Mouse (Mus musculus) megakaryocyte-erythroid progenitor cell, adult 5-6 weeks (primary cell): Measurements from ENCODE around the gene Ccdc155. TPM values are rescaled to one million over a fixed set of nuclear protein-coding genes. Genes with fewer than 3 reads are reported as not detected.

Experiments used
- ATAC-seq: replicated peaks from 2 replicates; pipeline ENCODE4 v1.8.0; 2016; ENCODE audit warnings: mild to moderate bottlenecking, inconsistent platforms; ENCODE audit not compliant: severe bottlenecking, poor library complexity, low FRiP score, low TSS enrichment
- total RNA-seq, 2 experiments: library from RNA; stranded (forward) in 1 of 2; stranded (reverse) in 1 of 2; fragments of 200-1000, 215-1000 nt in 1 of 2; fragments of >200 nt in 1 of 2; fragmentation: Nextera tagmentation in 1 of 2; gene quantifications; 2 replicates each; pipeline ENCODE4 v1.2.3; 2014 to 2017

Ccdc155 gene
- total RNA-seq, 2 experiments from 2014 or later: 0.52 to 2.0 TPM

- no peak for ATAC-seq
Measured at GRCm38 (mm10) chr7:45229046-45229445, 24.4 kb upstream of the Ccdc155 start.

DNA sequence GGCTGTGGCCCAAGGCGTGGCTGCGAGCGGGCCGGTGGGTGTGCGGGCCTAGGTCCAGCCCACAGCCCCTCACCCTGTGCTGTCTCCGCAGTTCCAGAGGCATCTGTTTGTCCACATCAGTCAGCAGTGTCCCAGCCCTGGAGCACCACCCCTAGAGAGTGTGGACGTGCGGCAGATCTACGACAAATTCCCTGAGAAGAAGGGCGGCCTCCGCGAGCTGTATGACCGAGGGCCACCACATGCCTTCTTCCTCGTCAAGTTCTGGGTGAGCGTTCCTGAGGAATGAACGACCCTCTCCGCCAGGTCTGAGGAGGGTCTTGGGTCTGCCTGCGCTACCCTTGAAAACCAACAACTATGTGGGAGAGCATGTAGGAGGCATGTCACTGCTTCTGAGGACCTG lies 23.9 kb upstream of the Ccdc155 start:
- ATAC-seq: no peak

GRCm38 (mm10) chr7:45226421-45226820 lies 21.7 kb upstream of the Ccdc155 start:
- no peak for ATAC-seq

GRCm38 (mm10) chr7:45224826-45225225 lies 20.1 kb upstream of the Ccdc155 start:
- no peak for ATAC-seq

DNA sequence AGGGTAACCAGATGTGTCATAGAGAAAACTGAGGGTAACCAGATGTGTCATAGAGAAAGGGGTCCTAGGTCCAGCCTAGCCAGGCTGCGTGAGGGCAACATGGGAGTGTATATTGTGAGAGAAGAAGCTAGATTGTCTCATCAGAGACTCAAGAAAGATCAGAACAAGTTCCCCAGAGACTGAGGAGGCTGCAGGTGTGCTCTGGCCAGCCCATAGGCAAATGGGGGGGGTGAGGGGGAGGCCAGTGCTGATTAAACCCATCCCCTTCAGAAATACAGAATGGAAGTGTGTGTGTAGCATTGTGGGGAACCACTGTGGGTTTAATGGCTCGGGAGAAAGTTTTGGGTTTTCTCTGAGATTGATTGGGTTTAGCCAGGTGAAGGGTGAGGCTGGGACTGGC lies 17.0 kb upstream of the Ccdc155 start:
- ATAC-seq: no peak

GRCm38 (mm10) chr7:45216442-45217183 lies 11.9 kb upstream of the Ccdc155 start:
- ATAC-seq: no peak

DNA sequence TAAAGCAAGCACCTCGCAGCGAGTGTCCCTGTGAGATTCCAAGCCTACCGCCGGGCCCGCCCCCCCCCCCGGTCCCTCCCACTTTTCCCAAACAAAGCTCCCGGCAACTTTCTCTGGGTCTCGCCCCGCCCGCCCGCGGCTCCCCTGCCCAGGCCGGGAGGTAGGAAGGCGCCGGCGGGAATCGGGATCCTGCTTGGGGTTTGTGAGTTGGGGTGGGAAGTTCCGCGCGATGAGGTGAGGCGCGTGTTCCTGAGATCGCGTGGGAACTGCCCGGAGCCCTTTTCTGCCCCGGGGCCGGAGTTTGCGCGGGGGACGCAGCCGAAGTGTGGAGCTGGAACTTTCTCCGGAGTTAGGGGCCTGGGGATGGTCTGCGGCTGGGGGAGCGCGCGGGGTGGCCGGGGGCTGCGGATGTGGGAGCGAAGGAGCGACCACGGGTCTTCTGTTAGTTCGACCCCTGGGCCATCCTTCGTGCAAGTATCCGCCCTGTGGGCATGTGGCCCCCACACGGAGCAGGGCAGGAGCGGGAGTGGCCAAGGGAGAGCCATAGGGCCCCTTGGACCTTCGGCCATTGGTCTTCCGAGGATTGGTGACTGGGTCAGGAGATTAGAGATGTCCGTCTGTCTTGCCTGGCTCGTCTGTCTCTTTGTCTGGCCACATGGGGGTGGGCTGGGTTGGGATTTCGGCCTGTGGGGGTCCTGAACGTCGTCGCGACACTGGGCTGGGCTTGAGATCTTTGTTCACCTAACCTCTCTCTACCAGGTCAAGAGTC lies 11.2 kb upstream of the Ccdc155 start, which contains the start of gene Tead2:
Gene Tead2 (plus strand): TSS at position 81 of the 769 bp plus-strand sequence.
- no peak for ATAC-seq

DNA sequence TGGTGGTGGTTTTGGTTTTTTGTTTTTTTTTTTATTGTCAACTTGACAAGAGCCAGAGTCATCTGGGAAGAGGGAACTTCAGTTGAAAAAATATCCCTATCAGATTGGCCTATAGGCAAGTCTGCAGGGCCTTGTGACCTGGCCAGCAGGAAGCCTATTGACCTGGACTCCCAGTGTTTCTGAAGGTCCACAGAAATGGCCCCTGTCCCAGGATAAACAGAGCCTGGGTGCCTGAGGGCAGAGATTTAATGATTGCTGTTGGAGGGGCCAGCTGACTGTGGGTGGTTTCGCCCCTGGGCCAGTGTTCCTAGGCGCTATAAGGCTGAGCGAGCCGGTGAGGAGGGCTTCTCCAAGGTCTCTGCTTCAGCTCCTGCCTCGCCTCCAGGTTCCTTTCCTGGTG lies 9.0 kb upstream of the Ccdc155 start:
- ATAC-seq: no peak

- ATAC-seq: no peak
Measured at GRCm38 (mm10) chr7:45212356-45212755, 7.7 kb upstream of the Ccdc155 start.

- peak; percentile 78 for ATAC-seq
Measured at GRCm38 (mm10) chr7:45211851-45212251, 7.2 kb upstream of the Ccdc155 start, which contains the start of gene Dkkl1. Dkkl1 (minus strand) TSS chr7:45212147.

GRCm38 (mm10) chr7:45211070-45211469 lies 6.4 kb upstream of the Ccdc155 start:
- no peak for ATAC-seq

DNA sequence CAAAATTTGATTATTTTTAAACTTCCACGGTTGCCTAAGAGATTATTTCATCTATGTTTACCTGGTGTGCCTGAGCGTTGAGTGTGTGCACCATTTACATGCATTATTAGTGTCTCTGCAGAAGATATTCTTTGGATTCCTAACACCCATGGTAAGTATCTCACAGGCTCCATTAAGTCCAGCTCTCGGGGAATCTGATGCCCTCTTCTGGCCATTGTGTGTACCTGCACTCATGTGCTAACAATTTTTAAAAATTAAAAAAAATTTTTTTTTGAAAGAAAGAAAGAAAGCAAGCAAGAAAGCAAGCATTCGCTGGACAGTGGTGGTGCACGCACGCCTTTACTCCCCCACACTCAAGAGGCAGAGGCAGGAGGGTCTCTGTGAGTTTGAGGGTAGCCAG lies 3.6 kb upstream of the Ccdc155 start:
- no peak for ATAC-seq

- no peak for ATAC-seq
Measured at GRCm38 (mm10) chr7:45202654-45203053, 2.0 kb downstream of the Ccdc155 start.

DNA sequence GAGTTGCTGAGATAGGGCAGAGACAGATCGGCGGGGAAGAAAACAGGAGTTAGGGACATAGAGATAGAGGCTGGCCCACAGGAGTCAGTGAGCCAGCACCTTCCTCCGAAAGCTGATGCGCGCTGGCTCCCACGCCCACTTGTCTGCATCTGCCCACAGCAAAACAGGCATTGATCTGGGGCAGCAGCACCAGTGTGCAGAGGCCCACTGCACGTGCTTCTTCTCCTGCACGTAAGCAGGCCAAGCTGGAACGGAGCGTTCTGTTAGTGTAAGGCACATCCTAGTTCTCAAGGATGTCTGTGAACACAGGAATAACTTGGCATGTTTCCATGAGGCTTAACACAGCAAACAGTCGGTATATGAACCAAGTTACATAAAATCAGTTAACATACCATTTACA lies 5.7 kb downstream of the Ccdc155 start:
- no peak for ATAC-seq

GRCm38 (mm10) chr7:45198435-45198834 lies 6.3 kb downstream of the Ccdc155 start:
- ATAC-seq: 0 out of 2 replicates have a peak, but pooled peaks have one; percentile 53

GRCm38 (mm10) chr7:45196994-45197393 lies 7.7 kb downstream of the Ccdc155 start:
- ATAC-seq: no peak

DNA sequence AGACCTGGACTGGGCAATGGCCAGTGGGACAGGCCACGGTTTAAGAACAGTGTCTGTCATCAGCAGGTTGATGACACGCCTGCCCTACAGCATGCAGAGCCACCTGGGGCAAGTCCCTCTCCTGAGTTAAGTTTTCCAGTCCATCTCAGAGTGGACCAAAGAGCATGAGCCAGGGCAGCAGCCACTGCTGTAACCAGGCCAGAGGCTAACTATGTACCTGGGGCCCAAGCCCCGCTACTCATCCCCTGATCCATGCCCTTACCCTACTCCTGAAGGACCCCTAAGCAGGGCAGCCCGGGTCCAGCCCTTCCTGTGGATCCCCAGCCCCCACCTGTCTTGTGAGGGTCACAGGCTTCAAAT lies 8.5 kb downstream of the Ccdc155 start:
- ATAC-seq: no peak

GRCm38 (mm10) chr7:45195341-45196175 lies 9.1 kb downstream of the Ccdc155 start:
- no peak for ATAC-seq

GRCm38 (mm10) chr7:45193871-45194785 lies 10.6 kb downstream of the Ccdc155 start:
- peak; percentile 31 for ATAC-seq
